Mouse (Mus musculus): ENCODE measurements around the gene Mst1.

The Mst1 gene

DNA sequence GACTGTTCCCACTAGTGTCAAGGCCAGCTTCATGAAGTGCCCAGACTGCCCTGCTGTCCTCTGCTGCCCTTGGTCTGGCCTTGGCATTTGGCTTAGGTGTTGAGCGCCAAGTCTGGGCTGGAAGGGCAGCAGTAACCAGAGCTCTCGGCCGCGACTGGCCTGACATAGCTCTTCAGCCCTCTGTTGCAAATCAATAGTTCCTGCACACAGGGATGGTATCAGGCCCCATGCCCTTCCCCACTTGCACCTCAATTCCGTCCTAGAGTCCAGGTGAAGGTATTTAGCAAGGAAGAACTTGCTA lies 23.0 kb upstream of the Mst1 start:
- peak in 1 of 2 experiments; percentile 38 for DNase-seq

DNA sequence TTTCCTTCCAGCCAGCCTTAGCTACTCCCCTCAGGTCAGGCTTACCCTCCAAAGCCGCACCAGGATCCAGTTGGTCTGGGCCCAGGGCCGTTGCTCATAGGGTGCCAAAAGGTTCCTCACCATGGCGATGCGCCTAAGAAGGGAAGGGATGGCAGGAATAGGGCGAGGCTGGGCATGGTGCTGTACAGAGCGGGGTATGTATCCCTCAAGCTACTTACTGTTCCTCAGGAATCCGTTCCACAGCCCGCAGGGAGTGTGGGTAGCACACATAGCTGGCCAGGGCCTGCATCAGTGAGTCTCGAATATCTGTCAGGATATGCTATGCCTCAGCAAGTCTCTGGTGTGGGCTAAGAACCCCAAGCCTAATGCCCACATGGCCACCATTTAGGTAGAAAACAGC lies 21.9 kb upstream of the Mst1 start:
- peak in 1 of 2 experiments; percentile 31 for DNase-seq

DNA sequence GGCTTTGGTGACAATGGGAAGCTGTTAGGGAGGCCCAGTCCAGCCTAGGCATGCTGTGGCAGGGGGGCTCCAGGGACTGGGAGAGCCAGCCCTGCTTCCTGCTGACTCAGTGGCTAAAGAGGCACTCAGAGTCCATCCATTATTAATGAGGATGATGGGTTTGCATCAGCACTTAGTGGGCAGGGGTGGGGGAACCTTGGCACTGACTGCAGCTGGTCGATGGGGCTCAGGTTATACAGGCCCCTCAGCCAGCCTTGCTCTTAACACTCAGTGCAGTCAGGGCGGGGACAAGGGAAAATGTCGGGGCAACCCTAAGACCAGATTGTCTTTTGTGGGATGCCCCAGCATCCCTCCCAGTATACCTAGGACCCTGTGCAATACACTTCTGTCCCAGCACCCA lies 18.1 kb upstream of the Mst1 start:
- DNase-seq, result peak in 1 of 2 experiments; percentile 25

DNA sequence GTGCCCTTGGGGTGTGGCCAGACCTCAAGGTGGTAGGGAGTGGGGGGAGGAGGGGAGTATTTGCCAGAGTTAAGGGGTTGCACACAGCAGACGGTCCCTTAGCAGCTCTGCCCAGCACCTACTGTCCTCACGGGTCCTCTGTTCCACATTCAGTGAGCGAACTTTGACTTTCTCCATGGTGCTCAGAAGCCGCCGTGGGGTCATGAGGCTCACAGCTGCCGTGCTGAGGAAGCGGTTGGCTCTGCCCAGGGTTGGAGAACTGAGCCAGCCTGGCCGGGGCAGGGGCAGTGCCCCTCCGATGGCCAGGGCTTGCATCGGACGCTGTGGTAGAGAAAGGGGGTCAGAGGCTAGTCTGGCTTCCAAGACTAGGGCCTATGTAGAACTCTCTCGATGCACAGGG lies 16.9 kb upstream of the Mst1 start:
- DNase-seq, result peak in 1 of 2 experiments; percentile 52

DNA sequence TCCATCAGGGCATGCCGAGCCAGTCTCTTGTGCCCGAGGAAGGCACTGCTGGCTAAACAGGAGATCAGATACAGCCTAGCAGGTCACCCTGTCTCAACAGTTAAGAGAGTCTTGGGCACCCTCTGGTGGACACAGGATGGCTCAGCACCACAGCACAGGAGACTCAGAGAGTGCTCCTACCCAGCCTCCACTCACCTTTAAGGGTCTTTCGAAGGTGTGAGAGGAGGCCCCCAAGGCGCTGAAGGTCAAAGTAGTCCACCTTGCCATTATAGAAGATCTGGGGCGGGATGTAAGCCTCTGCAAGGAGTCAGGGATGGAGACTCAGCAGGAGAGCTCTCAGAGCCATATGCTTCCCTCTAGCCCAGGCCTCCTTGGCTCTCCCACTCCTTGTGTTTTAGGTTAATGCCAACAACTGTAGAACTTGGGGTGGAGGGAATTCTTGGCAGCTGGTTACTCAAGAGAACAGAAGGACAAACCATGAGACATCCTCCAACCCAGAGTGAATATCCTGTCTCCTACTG lies 14.7 kb upstream of the Mst1 start:
- peak; percentile 59 to 73 for DNase-seq

DNA sequence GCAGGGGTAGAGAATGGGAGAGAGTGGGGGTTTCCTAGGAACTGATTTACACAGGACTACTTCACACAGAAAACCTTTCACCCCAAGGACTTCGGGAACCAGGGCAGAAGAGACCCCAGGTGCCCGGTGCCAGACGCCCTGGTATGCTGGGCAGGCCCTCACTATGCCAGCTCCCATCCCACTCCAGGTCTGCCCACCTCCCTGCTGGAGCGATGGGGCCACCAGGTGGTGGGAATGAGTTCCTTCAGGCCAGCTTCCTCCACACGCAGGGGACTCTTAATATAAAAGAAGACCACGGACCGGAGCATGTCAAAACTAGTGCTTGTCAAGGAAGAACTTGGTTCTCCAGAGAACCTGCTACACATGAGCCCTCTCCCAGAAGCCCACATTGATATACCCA lies 13.0 kb upstream of the Mst1 start:
- DNase-seq, result no peak

DNA sequence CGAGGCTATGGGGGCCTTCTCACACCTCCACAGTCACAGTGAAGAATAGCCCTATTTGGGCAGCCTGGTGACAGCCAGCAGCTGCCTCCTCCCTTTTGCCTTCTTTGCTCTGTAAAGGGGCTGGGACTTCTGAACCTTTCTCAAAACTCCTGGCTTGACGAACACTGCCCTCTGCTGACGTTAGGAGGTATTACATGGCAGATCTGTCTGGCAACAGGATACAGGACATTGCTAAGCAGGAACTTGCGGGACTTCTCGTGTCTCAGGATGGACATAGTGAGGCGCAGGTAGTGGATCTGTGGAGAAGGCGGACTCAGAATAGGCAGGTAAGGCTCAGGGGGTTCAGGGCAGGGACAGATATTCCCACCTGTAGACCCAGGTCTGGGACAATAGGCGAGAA lies 12.3 kb upstream of the Mst1 start:
- peak; percentile 79 to 89 for DNase-seq

DNA sequence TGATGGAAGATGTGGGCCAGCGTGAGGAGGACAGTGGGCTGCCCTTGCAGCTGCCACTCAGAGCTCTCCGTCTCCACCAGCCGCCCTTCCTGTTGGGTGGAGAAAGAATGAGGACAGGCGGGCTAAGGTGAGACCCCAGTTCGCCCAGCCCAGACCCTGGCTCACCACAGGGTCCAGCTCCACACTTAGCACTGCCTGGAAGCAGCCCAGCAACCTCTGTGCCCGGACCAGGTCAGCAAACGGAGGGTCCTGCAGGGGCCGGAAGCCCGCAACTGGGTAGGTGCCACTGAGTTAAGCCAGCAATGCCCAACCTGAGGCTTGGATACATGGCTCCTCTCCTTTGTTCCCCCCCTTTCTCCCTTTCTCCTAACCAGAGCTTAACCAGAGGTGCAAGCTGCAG lies 11.2 kb upstream of the Mst1 start:
- DNase-seq, result no peak

DNA sequence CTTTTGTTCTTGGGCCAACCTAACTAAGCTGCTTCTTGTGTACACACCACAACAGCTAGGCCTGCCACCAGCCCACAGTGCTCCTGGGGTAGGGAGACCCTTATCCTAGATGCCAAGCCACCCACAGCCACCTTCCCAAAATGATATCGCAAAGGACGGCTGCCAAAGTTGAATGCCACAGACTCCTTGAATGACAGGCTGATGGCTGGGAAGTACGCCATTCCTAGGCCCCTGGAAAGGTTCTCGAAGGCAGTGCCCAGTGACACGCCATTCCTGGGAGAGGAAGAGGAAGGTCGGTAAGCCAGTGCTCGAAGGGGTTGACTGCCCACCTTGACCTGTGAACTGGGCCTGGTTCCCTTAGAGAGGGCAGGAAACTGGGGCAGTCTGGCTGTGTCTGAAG lies 10.7 kb upstream of the Mst1 start:
- no peak for DNase-seq

DNA sequence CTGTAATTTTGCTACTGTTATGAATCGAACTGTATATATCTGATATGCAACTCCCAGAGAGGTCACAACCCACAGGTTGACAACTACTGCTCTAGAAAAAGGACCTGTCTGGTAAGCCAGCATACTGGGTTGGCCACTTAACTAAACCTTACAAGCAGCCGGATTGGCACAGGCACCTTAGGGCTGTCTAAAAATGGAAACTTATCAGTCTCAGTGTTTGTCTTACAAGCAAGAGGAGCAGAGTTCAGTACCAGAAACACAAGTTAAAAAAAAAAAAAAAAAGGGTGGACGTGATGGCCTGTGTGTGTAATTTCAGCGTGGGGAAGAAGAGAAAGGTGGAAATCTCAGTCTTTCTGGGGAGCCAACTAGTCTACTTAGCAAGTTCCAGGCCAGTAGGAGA lies 8.4 kb upstream of the Mst1 start:
- DNase-seq, result no peak

DNA sequence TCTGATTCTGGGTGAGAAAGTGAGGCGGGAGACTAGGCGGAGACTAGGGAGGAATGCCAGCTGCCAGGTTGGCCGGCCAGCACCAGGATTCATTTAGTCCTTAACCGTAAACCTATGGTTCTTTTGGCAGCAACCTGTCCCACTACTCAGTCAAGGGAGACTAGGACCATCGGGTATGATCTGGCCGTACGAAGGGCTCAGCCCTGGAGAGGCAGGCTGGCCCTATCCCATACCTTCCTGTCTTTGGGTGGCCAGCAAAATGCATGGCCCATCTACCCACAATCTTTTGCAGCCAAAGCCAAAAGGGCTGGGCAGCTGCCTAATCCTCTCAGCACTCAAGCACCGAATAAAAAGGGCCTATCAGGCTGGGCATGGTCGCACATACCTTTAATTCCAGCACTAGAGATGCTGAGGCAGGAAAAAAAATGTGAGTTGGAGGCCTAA lies 7.7 kb upstream of the Mst1 start:
- DNase-seq, result no peak

DNA sequence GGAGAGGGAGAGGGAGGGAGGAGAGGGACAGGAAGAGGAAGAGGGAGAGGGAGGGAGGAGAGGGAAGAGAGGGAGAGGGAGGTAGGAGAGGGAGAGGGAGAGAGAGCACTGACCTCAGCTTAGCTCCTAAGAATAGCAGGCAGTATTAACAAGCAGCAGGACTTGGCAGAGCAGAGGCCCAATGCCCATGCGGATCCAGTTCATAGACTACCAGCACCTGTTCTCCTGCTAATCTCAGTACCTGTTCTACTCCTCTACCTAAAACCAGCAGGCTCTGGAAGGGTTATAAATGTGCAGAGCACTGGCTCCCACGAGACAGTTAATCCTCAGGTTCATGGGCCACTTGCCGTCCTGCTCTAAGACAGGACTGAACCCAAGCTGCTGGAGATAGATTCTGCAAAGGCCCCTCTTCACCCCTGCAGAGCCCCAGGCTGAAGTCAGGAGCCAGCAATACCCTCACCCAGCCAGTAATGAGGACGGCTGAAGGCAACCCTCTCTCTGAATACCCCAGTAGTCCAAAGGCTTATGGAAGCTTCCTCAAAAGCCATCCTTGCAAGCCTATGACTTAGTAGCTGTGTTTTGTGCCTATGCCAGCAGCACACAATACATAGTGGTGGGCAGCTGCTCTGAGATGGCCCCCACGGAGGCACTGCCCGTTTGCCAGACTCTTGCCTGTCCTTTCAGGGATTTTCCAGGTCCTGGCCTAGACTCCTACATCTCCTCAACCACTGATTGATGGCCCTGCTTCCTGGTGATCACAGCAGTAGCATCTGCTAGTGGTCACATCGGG lies 6.9 kb upstream of the Mst1 start:
- no peak for DNase-seq

DNA sequence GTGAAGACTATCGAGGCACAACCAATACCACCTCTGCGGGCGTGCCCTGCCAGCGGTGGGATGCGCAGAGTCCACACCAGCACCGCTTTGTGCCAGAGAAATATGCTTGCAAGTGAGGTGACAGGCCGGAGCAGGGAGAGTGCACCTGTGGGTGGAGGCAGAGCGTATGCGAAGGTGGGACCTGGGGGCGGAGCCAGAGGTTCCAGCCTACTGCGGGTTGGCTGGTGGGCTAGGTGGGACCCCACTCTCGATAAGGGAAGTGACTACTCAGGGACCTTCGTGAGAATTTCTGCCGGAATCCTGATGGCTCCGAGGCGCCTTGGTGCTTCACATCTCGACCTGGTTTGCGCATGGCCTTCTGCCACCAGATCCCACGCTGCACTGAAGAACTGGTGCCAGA lies 2.3 kb downstream of the Mst1 start:
- peak in 1 of 2 experiments; percentile 70 for DNase-seq

DNA sequence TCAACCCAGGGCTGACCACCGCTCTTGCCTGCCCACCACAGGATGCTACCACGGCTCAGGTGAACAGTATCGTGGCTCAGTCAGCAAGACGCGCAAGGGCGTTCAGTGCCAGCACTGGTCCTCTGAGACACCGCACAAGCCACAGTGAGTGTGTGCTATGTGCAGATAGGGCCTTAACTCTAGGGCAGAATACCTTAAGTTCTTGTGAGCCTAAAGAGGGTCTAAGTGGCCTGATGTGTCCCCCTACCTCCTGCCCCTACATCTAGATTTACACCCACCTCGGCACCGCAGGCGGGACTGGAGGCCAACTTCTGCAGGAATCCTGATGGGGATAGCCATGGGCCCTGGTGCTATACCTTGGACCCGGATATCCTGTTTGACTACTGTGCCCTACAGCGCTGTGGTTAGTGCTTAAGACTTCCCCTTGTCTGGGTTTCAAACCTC lies 2.8 kb downstream of the Mst1 start, which contains the start of gene Rnf123:
Gene Rnf123 (minus strand): TSS at position 359 of the 444 bp plus-strand sequence.
- DNase-seq, result no peak

DNA sequence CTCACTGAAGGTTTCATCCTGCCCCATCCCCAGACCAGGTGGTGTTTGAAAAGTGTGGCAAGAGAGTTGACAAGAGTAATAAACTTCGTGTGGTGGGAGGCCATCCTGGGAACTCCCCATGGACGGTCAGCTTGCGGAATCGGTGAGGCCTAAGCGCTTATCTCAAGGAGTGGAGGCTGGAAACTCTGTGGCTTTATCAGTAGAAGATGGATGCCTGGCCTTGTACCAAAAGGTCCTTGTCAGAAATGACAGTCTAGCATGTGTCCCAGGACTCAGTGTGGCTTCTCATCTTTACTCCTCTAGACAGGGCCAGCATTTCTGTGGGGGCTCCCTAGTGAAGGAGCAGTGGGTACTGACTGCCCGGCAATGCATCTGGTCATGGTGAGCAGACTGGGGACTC lies 3.3 kb downstream of the Mst1 start:
- no peak for DNase-seq

DNA sequence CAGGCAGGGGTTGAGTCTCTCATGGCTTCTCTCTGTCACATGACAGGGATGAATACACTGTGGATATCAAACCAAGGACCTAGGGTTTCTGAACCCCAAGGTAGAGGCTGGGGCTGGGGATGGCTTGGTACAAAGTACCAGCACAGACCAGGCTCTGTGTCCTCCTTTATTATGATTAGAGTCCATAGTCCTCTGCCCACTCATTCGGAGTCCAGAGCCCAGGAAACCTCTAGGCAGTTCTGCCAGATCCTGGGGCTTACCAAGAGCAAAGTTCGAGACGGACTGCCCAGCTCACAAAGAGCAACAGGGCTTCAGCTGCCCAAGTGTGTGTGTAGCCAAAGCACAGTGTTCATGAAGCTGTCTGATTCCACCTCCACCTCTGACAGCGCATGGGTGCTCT lies 5.0 kb downstream of the Mst1 start:
- peak; percentile 52 to 81 for DNase-seq

DNA sequence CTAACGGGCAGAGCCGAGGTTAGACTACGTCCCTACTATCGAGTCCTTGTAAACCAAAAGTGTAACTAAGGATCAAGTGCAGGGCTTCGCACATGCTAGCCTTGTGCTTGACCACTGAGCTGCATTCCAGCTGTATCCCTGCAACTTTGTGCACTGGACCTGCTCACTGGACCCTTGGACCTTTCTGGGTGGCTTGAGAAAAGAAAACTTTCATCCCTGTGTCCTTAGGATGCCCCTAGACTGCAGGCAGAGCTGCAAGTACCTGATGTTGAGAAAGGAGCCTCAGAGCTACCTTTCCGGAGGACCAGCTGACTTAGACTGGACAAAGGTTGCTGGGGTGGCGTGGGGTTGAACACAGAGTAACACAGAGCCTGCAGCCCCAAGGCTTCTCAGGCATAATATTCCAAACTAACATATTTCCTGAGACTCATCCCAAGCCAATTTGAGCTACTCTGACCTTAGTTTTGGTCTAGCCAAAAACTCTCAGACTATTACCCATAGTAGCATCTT lies 10.4 kb downstream of the Mst1 start:
- DNase-seq, result peak; percentile 66 to 88

DNA sequence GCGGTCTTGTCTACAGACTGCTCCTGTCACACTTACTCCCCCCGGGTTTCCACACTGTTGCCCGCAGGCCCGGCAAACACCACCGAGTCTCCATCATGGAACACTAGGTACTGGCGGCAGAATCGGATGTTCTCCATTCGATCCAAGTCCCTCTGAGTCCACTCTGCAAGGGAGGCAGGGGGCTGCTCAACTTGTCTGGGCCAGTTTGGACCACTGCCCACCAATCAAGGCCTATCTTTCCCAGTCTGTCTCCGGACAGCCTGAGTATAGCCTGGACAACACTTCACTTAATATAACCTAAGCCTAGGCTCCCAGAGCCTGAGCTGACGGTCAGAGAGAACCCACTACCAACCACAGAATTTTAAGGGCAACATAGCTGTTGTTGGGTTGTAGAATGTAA lies 13.3 kb downstream of the Mst1 start:
- peak in 1 of 2 experiments; percentile 62 for DNase-seq

DNA sequence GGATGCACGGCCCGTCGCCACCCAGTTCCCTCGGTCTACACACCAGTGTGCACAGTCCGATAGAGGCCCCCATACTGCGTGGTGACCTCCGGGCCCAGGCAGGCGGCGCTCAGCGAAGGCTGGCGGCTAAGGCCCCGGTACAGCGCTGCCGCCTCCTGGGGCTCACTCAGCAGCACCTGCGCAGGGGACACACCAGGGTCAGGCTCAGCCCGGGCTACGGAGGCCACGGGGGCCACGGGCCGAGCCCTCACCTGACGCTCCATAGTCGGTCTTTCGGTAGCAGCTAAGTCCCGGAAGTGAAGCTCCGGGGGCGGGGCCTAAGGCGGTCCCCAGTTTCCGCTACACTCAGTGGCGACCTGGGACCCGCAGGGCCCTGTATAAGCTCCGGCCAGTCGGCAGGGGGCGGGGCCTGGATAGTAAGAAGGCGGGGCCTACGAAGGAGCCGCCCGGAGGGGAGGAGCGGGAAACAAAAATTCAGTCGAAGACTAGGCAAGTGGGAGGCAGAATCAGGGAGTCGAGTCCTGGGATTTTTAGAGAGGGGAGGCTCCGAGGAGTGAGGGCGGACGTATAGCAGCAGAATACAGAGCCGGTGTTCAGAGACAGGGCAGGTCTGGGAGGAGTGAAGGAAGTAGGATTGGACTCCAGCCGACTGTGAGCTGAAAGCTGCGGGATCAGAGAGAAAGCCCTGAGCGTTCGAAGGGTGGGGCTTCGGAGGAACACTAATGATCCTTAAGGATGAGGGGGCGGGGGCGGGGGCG lies 14.1 kb downstream of the Mst1 start, which contains the start of gene Apeh:
Gene Apeh (minus strand): TSS at position 423 of the 758 bp plus-strand sequence.
- DNase-seq, result peak; percentile 98

DNA sequence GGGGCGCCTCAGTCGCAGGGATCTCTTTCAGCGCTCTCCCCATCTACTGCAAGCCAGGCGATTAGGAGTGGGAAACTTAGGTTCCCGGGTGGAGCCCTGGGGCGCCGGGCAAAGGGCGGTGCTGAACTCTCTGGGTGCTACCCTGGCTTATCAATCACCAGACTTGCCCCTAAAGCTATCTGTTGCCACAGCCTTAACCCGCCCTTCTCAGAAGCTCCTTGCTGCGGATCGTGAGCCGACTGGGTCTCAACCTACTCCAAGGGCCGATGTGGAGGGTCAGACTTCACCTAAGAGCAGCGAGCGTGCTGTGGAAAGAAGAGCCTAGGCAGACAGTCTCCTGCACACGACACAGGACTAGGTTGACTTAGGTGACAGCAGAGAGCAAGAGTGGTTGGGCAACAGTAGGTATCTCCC lies 14.8 kb downstream of the Mst1 start:
- DNase-seq, result peak; percentile 32 to 65

DNA sequence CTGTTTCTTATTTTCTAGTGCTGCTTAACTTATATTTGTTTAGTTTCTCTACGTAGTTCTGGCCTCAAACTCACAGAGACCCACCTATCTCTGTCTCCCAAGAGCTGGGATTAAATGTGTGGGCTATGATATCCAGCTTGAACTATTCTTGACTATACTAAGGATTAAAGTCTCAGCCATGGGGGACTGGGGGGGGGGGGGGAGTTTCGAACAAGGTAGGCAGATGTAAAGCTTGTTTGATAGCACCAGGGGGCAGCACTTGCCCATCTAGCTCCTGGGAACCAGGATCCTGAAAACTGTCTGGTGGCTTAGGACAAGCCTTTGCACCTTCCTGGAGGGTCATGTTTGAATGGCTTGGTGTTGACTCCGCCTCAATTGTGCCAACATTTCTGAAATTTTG lies 15.3 kb downstream of the Mst1 start:
- peak; percentile 80 to 82 for DNase-seq

DNA sequence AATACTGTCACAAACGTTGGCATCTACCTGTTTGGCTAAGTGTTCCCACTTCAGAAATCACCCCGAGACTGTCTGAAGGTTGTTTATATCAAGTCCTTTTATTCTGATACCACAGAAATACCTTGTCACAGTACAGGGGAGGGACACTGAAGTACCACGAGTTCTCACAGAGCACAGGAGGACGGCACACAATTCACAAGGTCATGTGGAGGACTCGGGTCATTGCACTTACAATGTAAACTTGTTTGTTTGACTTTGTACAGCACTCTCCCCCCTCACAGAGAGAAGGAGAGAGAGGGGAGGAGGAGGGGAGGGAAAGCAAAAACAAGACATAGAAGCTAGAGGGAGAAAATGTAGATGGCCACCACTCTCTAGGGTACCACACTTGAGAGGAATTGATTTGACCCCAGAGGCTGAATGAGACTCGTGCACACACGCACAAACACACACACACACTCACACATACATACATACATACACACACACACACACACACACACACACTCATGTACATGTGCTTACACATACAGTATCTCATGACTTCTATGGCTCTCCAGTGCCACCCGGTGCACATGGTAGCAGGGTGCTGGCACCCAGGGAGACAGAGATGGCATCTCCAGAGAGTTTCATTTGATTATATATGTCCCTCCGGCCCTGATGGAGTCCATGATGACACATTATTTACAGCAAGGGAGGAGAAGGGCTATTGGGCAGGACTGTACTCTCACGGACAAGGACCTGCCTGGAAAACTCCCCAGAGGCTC lies 15.9 kb downstream of the Mst1 start:
- peak in 1 of 2 experiments; percentile 51 for DNase-seq

DNA sequence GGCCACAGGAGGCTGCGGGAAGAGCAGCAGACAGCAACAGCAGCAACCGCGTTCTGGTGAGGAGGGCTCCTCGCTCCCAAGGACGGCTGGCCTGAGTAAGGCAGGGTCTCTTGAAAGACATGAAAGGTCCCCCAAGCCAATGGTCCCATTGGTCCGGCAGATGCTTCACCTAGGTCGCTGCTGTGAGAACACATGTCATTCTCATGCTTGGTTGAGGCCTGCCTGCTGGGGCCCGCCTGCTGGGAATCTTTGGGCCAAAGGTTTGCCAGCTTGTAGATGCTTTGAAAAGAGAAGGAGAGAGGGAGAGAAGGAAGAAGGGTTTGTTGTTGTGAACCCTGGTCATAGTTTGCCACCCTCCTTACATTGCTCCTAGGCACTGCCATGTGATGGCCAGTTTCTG lies 19.4 kb downstream of the Mst1 start:
- DNase-seq, result no peak

Measured in kidney, postnatal 25 days (tissue).